Mouse (Mus musculus) testis, adult 2 months (tissue): Measurements from ENCODE around the gene Rtn1.

Experiments used
- CTCF ChIP-seq: fragments of 200-500 bp; IDR thresholded peaks from 2 replicates; pipeline ENCODE4 v1.5.1; 2012; ENCODE audit warnings: low read depth, mild to moderate bottlenecking, inconsistent platforms, low read length, moderate library complexity; ENCODE audit not compliant: control insufficient read depth, insufficient read depth, insufficient replicate concordance
- POLR2A ChIP-seq: fragments of 200-500 bp; IDR thresholded peaks from 2 replicates; pipeline ENCODE4 v1.6.1; 2012; ENCODE audit warnings: low read depth, mild to moderate bottlenecking, inconsistent platforms, low read length, moderate library complexity; ENCODE audit not compliant: control insufficient read depth

- TF ChIP-seq CTCF (no peak), POLR2A (no peak)
These were observed 183.5 kb downstream of the Rtn1 start for GRCm38 (mm10) chr12:72225371-72225770.
